Mouse (Mus musculus): ENCODE results near the gene Glis1.

- TF ChIP-seq CTCF (IDR thresholded peaks at IDR 0.05; ENCODE audit: low read depth), result no peak
- TF ChIP-seq EP300 (IDR thresholded peaks at IDR 0.05; ENCODE audit: low read depth), result no peak
Observed at GRCm38 (mm10) chr4:107434356-107435237, at the start of gene Glis1.
